In the genomic region with DNA sequence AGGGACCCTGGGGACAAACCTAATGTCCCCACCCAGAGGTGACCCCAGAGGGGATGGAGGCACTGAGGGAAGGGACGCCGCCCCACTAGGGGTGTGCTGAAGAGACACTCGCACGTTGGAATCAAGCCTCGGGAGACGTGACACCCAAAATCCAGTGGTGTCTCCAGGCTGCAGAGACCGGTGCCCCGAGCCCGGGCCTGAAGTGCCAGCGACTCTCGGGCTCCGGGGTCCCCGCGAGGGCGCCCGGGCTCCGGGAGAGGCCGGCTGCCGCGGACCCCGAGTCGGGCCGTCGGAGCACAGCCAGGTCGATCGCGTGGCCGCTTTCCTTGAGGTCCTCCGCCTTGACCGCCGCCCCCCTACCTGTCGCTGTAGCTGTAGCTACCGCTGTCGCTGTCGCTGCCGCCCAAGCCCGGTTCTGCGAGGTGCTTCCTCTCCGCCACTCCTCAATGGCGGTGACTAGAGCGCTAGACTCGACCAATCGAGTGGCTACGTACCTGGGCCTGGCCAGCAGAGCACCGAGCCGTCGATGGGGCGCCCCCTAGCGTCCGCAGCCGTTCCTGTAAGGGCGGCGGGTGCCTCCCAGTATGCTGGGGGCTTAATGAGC, we compare ENCODE assay signal across 8 mouse cellular contexts. TPM values are rescaled to one million over a fixed set of nuclear protein-coding genes. Genes with fewer than 3 reads are reported as not detected.
DNase-seq lines count a peak whose midpoint lies in the region; ATAC-seq and TF ChIP-seq lines count a peak whose summit lies in the region.

A gene (minus strand): TSS at position 447 of the 604 bp plus-strand sequence.

- peak within 1 kb of the TSS; percentile 85 for H3K9ac ChIP-seq in lung, embryonic 14.5 days

- peak within 1 kb of the TSS; percentile 8 for H3K27ac ChIP-seq in cerebellum, adult 2 months (ENCODE audit: insufficient read depth, low read length)
- H3K27ac ChIP-seq in layer of hippocampus, adult 2 months: peak within 1 kb of the TSS; percentile 95
- H3K27ac ChIP-seq in lung, embryonic 14.5 days (ENCODE audit: low read depth): peak within 1 kb of the TSS; percentile 73

- no peaks in the 10 kb centered on the region for H3K27me3 ChIP-seq in cerebellum, adult 2 months (ENCODE audit: control insufficient read depth, insufficient read depth, low read length)
- H3K27me3 ChIP-seq in lung, embryonic 14.5 days (ENCODE audit: insufficient read depth, low read length): no peaks in the 10 kb centered on the region

- peak; percentile 80 for TF ChIP-seq CTCF in cerebellum, adult 2 months (IDR thresholded peaks at IDR 0.05; ENCODE audit: borderline replicate concordance, insufficient read depth, low read depth, low read length)
- peak; percentile 97 for TF ChIP-seq CTCF in layer of hippocampus, adult 2 months (conservative IDR thresholded peaks at IDR 0.05)
- TF ChIP-seq CTCF in lung, embryonic 14.5 days (IDR thresholded peaks at IDR 0.05; ENCODE audit: low read depth): peak; percentile 99

- H3K4me3 ChIP-seq in cerebellum, adult 2 months (replicated peaks; ENCODE audit: insufficient read depth, low read depth, low read length): peak within 1 kb of the TSS; percentile 82
- H3K4me3 ChIP-seq in layer of hippocampus, adult 2 months: peak within 1 kb of the TSS; percentile 93
- H3K4me3 ChIP-seq in lung, embryonic 14.5 days (ENCODE audit: low read depth, low read length): peak within 1 kb of the TSS; percentile 93

- H3K36me3 ChIP-seq in lung, embryonic 14.5 days (ENCODE audit: insufficient read depth): peaks cover 7% of the 10 kb centered on the region; the same call in 1 of the 2 replicates

- H3K9me3 ChIP-seq in lung, embryonic 14.5 days (ENCODE audit: low read depth, low read length): no peaks in the 10 kb centered on the region

- under 1% methylated on average over 53 of the region's 53 CpGs for WGBS in cerebellum, adult 2 months
- under 1% methylated on average over 53 of the region's 53 CpGs for WGBS in lung, embryonic 14.5 days

- TF ChIP-seq POLR2A in cerebellum, adult 2 months (IDR thresholded peaks at IDR 0.05; ENCODE audit: borderline replicate concordance, insufficient read depth, low read length): peak; percentile 79

- DNase-seq in MEL-GATA-1-ER (ENCODE audit: extremely low read depth, low read depth): peak; percentile 79
- DNase-seq in cerebellum, adult 2 months: peak; percentile 87 to 88
- peak; percentile 90 for DNase-seq in forelimb bud, embryonic 11.5 days (ENCODE audit: low read depth, low spot score)
- DNase-seq in heart, postnatal 4 days: peak; percentile 96
- peak; percentile 88 to 94 for DNase-seq in layer of hippocampus, adult 2 months (ENCODE audit: low spot score in 2 of 2)
- DNase-seq in lung, embryonic 14.5 days: peak; percentile 97
- peak; percentile 93 for DNase-seq in testis, postnatal 14 days (ENCODE audit: low spot score)

- H3K4me1 ChIP-seq in cerebellum, adult 2 months (ENCODE audit: control insufficient read depth, insufficient read depth, low read length): no peaks in the 10 kb centered on the region
- H3K4me1 ChIP-seq in lung, embryonic 14.5 days (ENCODE audit: insufficient read depth): peaks cover 5% of the 10 kb centered on the region

- peak; percentile 96 for ATAC-seq in lung, embryonic 14.5 days (ENCODE audit: insufficient read depth)
- ATAC-seq in neutrophil, adult 5-6 weeks (ENCODE audit: extremely low read depth, insufficient number of reproducible peaks, low FRiP score, poor library complexity, severe bottlenecking): peak; percentile 99

- H3K4me2 ChIP-seq in lung, embryonic 14.5 days: peak within 1 kb of the TSS; percentile 97

RNA-seq across cellular contexts. Expression of the gene that starts here (rescaled TPM):
- 45.9 and 51.9 TPM in 2 replicates for polyA plus RNA-seq in cerebellum, adult 2 months (2012; rRNA removed)
- total RNA-seq in heart, postnatal 4 days (2021): 10 to 100 TPM; 67.7 to 68.9 TPM
- total RNA-seq in layer of hippocampus, adult 2 months (2021): 10 to 100 TPM; 69.1 to 75.6 TPM
- polyA plus RNA-seq in lung, embryonic 14.5 days (2014; fragmentation: Nextera tagmentation; extraction: Ambion mirVana): 8.5 and 9.1 TPM in 2 replicates
- total RNA-seq in neutrophil, adult 5-6 weeks (2017): 87.7 and 101 TPM in 2 replicates

Comparison
In these comparisons a context has a peak if more than half of its experiments do, and no peak if none do; other contexts are left out.
1. Peak in every context shown above with its lines: DNase-seq, ATAC-seq, H3K4me3 ChIP-seq and H3K27ac ChIP-seq.
2. H3K27ac ChIP-seq: peak in every context shown above with its lines; median percentile 95 in layer of hippocampus, adult 2 months; 73 in lung, embryonic 14.5 days; 8 in cerebellum, adult 2 months.